Mouse (Mus musculus) layer of hippocampus, adult 11-12 months (tissue): ENCODE measurements around the gene Crtam.
A peak's percentile ranks its signal among the peaks of the same experiment; 100 is the strongest.

ENCODE experiments used
- DNase-seq: peaks from one replicate; pipeline ENCODE4 v3.0.0; 2022; ENCODE audit warnings: low spot score

Crtam gene

GRCm38 (mm10) chr9:41007785-41008184 is 3.4 kb upstream of the Crtam start:
- DNase-seq, result no peak

GRCm38 (mm10) chr9:40997116-40997779 is 7.2 kb downstream of the Crtam start:
- DNase-seq, result no peak

- no peak for DNase-seq
These were observed 10.4 kb downstream of the Crtam start for GRCm38 (mm10) chr9:40994075-40994474.

GRCm38 (mm10) chr9:40991511-40991910 is 12.9 kb downstream of the Crtam start:
- no peak for DNase-seq

- peak; percentile 82 for DNase-seq
These were observed 14.4 kb downstream of the Crtam start for GRCm38 (mm10) chr9:40989940-40990588.

GRCm38 (mm10) chr9:40984313-40984712 is 20.1 kb downstream of the Crtam start:
- DNase-seq, result no peak

GRCm38 (mm10) chr9:40983758-40984157 is 20.7 kb downstream of the Crtam start:
- DNase-seq, result no peak

- DNase-seq, result no peak
These were observed 21.9 kb downstream of the Crtam start for GRCm38 (mm10) chr9:40982480-40982879.

GRCm38 (mm10) chr9:40974042-40974801 is 30.2 kb downstream of the Crtam start:
- DNase-seq, result no peak

GRCm38 (mm10) chr9:40964418-40964714 is 40.1 kb downstream of the Crtam start:
- no peak for DNase-seq

GRCm38 (mm10) chr9:40963586-40964417 is 40.6 kb downstream of the Crtam start, which contains the start of gene Jhy:
Gene Jhy, minus strand, starts transcription at chr9:40964118.
- DNase-seq, result no peak

- no peak for DNase-seq
These were observed 43.0 kb downstream of the Crtam start for GRCm38 (mm10) chr9:40961401-40961800.

- no peak for DNase-seq
These were observed 55.3 kb downstream of the Crtam start for GRCm38 (mm10) chr9:40949039-40949615.

GRCm38 (mm10) chr9:40948473-40948872 is 56.0 kb downstream of the Crtam start:
- DNase-seq, result no peak

- DNase-seq, result no peak
These were observed 57.3 kb downstream of the Crtam start for GRCm38 (mm10) chr9:40947131-40947530.

- DNase-seq, result no peak
These were observed 67.0 kb downstream of the Crtam start for GRCm38 (mm10) chr9:40937425-40937824.

GRCm38 (mm10) chr9:40933323-40933722 is 71.1 kb downstream of the Crtam start:
- DNase-seq, result no peak

- no peak for DNase-seq
These were observed 77.0 kb downstream of the Crtam start for GRCm38 (mm10) chr9:40927351-40927980.
